Mouse (Mus musculus): ENCODE measurements around the gene Eif2d. TPM values are rescaled to one million over a fixed set of nuclear protein-coding genes. Genes with fewer than 3 reads are reported as not detected.

Eif2d gene
- polyA plus RNA-seq, 1 experiment from 2014 or later, result 58.4 TPM

- no peaks in the 10 kb centered on the region for H3K36me3 ChIP-seq
- H3K27me3 ChIP-seq, result no peaks in the 10 kb centered on the region
- WGBS, result 63% methylated on average over 3 of the region's 3 CpGs
- no peak overlapping the region for H3K27ac ChIP-seq (replicated peaks)
- H3K4me2 ChIP-seq (replicated peaks), result no peak overlapping the region
- no peaks in the 10 kb centered on the region for H3K4me1 ChIP-seq
- no peak overlapping the region for H3K4me3 ChIP-seq
- no peak for ATAC-seq (replicated peaks)
- no peaks in the 10 kb centered on the region for H3K9me3 ChIP-seq
- H3K9ac ChIP-seq (replicated peaks), result no peak overlapping the region
Measured at GRCm38 (mm10) chr1:131193746-131194145, 40.8 kb downstream of the Eif2d start.

GRCm38 (mm10) chr1:131195653-131196052 lies 42.7 kb downstream of the Eif2d start:
- no peaks in the 10 kb centered on the region for H3K36me3 ChIP-seq

GRCm38 (mm10) chr1:131196107-131196506 lies 43.1 kb downstream of the Eif2d start:
- Histone ChIP-seq H3K9me3 (no peaks in the 10 kb centered on the region), H3K36me3 (no peaks in the 10 kb centered on the region), H3K4me1 (no peaks in the 10 kb centered on the region), H3K4me3 (no peak overlapping the region), H3K4me2 (replicated peaks) (no peak overlapping the region), H3K9ac (replicated peaks) (no peak overlapping the region), H3K27me3 (no peaks in the 10 kb centered on the region), H3K27ac (replicated peaks) (no peak overlapping the region)
- WGBS, result 66% methylated on average over 2 of the region's 2 CpGs
- ATAC-seq (replicated peaks), result no peak

More at GRCm38 (mm10) chr1:131195653-131196052, 42.7 kb downstream of the Eif2d start:
- Histone ChIP-seq H3K9ac (replicated peaks) (no peak overlapping the region), H3K9me3 (no peaks in the 10 kb centered on the region), H3K4me1 (no peaks in the 10 kb centered on the region), H3K4me3 (no peak overlapping the region), H3K27me3 (no peaks in the 10 kb centered on the region), H3K27ac (replicated peaks) (no peak overlapping the region), H3K4me2 (replicated peaks) (no peak overlapping the region)
- ATAC-seq (replicated peaks), result no peak
- WGBS, result 91% methylated on average over 7 of the region's 7 CpGs

GRCm38 (mm10) chr1:131198417-131198960 lies 45.5 kb downstream of the Eif2d start:
- Histone ChIP-seq H3K4me2 (replicated peaks) (no peak overlapping the region), H3K9ac (replicated peaks) (no peak overlapping the region), H3K4me3 (no peak overlapping the region), H3K36me3 (no peaks in the 10 kb centered on the region), H3K27me3 (no peaks in the 10 kb centered on the region), H3K4me1 (no peaks in the 10 kb centered on the region), H3K27ac (replicated peaks) (no peak overlapping the region), H3K9me3 (no peaks in the 10 kb centered on the region)
- WGBS, result 73% methylated on average over 9 of the region's 9 CpGs
- no peak for ATAC-seq (replicated peaks)

GRCm38 (mm10) chr1:131199118-131199821 lies 46.3 kb downstream of the Eif2d start:
- Histone ChIP-seq H3K4me2 (replicated peaks) (no peak overlapping the region), H3K9me3 (no peaks in the 10 kb centered on the region), H3K36me3 (no peaks in the 10 kb centered on the region), H3K4me1 (no peaks in the 10 kb centered on the region), H3K9ac (replicated peaks) (no peak overlapping the region), H3K27ac (replicated peaks) (no peak overlapping the region), H3K4me3 (no peak overlapping the region), H3K27me3 (no peaks in the 10 kb centered on the region)
- no peak for ATAC-seq (replicated peaks)
- 80% methylated on average over 18 of the region's 18 CpGs for WGBS

- WGBS, result 67% methylated on average over 12 of the region's 12 CpGs
Measured at GRCm38 (mm10) chr1:131199976-131200375, 47.0 kb downstream of the Eif2d start.

GRCm38 (mm10) chr1:131200588-131200987 lies 47.6 kb downstream of the Eif2d start:
- Histone ChIP-seq H3K9me3 (no peaks in the 10 kb centered on the region), H3K36me3 (no peaks in the 10 kb centered on the region), H3K27ac (replicated peaks) (no peak overlapping the region), H3K4me2 (replicated peaks) (no peak overlapping the region), H3K4me3 (no peak overlapping the region), H3K4me1 (no peaks in the 10 kb centered on the region), H3K27me3 (no peaks in the 10 kb centered on the region), H3K9ac (replicated peaks) (no peak overlapping the region)
- no peak for ATAC-seq (replicated peaks)
- 58% methylated on average over 10 of the region's 10 CpGs for WGBS

More at GRCm38 (mm10) chr1:131199976-131200375, 47.0 kb downstream of the Eif2d start:
- Histone ChIP-seq H3K4me2 (replicated peaks) (no peak overlapping the region), H3K27ac (replicated peaks) (no peak overlapping the region), H3K9ac (replicated peaks) (no peak overlapping the region), H3K27me3 (no peaks in the 10 kb centered on the region), H3K4me1 (no peaks in the 10 kb centered on the region), H3K4me3 (no peak overlapping the region), H3K36me3 (no peaks in the 10 kb centered on the region), H3K9me3 (no peaks in the 10 kb centered on the region)
- ATAC-seq (replicated peaks), result no peak

GRCm38 (mm10) chr1:131201391-131201790 lies 48.4 kb downstream of the Eif2d start:
- Histone ChIP-seq H3K4me3 (no peak overlapping the region), H3K36me3 (no peaks in the 10 kb centered on the region), H3K27me3 (no peaks in the 10 kb centered on the region), H3K27ac (replicated peaks) (no peak overlapping the region), H3K4me2 (replicated peaks) (no peak overlapping the region), H3K9ac (replicated peaks) (no peak overlapping the region), H3K9me3 (no peaks in the 10 kb centered on the region), H3K4me1 (no peaks in the 10 kb centered on the region)
- WGBS, result 82% methylated on average over 4 of the region's 4 CpGs
- no peak for ATAC-seq (replicated peaks)

GRCm38 (mm10) chr1:131204461-131204860 lies 51.5 kb downstream of the Eif2d start:
- 84% methylated on average over 8 of the region's 8 CpGs for WGBS
- no peak overlapping the region for H3K27ac ChIP-seq (replicated peaks)
- no peak overlapping the region for H3K4me3 ChIP-seq
- no peak for ATAC-seq (replicated peaks)
- no peak overlapping the region for H3K9ac ChIP-seq (replicated peaks)
- H3K9me3 ChIP-seq, result no peaks in the 10 kb centered on the region
- H3K36me3 ChIP-seq, result no peaks in the 10 kb centered on the region
- no peaks in the 10 kb centered on the region for H3K4me1 ChIP-seq
- H3K4me2 ChIP-seq (replicated peaks), result no peak overlapping the region
- H3K27me3 ChIP-seq, result no peaks in the 10 kb centered on the region

- Histone ChIP-seq H3K27ac (replicated peaks) (no peak overlapping the region), H3K4me2 (replicated peaks) (no peak overlapping the region), H3K9me3 (no peaks in the 10 kb centered on the region), H3K4me1 (0 out of 2 replicates have a peak, but pooled peaks cover 3% of the 10 kb centered on the region), H3K9ac (replicated peaks) (no peak overlapping the region), H3K36me3 (no peaks in the 10 kb centered on the region), H3K4me3 (no peak overlapping the region), H3K27me3 (no peaks in the 10 kb centered on the region)
- WGBS, result 86% methylated on average over 5 of the region's 5 CpGs
- no peak for ATAC-seq (replicated peaks)
Measured at GRCm38 (mm10) chr1:131206342-131206741, 53.4 kb downstream of the Eif2d start.

- Histone ChIP-seq H3K27me3 (no peaks in the 10 kb centered on the region), H3K27ac (replicated peaks) (no peak overlapping the region), H3K9me3 (no peaks in the 10 kb centered on the region), H3K4me3 (no peak overlapping the region), H3K4me2 (replicated peaks) (no peak overlapping the region), H3K4me1 (0 out of 2 replicates have a peak, but pooled peaks cover 3% of the 10 kb centered on the region), H3K36me3 (no peaks in the 10 kb centered on the region), H3K9ac (replicated peaks) (no peak overlapping the region)
- peak; percentile 59; the same call in 1 of the 2 replicates for ATAC-seq (replicated peaks)
- WGBS, result 9% methylated on average over 5 of the region's 5 CpGs
Measured at GRCm38 (mm10) chr1:131207531-131207930, 54.5 kb downstream of the Eif2d start.

- 89% methylated on average over 5 of the region's 5 CpGs for whole genome bisulfite sequencing
- ATAC-seq (replicated peaks), result no peak
- H3K27ac ChIP-seq (replicated peaks), result no peak overlapping the region
- H3K4me2 ChIP-seq (replicated peaks), result no peak overlapping the region
- H3K4me3 ChIP-seq, result no peak overlapping the region
- H3K9me3 ChIP-seq, result no peaks in the 10 kb centered on the region
- H3K36me3 ChIP-seq, result no peaks in the 10 kb centered on the region
- H3K9ac ChIP-seq (replicated peaks), result no peak overlapping the region
- 0 out of 2 replicates have a peak, but pooled peaks cover 3% of the 10 kb centered on the region for H3K4me1 ChIP-seq
- no peaks in the 10 kb centered on the region for H3K27me3 ChIP-seq
Measured at GRCm38 (mm10) chr1:131208081-131208480, 55.1 kb downstream of the Eif2d start.
